Mouse (Mus musculus) C2C12 (cell line): ENCODE results near the gene Ets1. TPM values are rescaled to one million over a fixed set of nuclear protein-coding genes. Genes with fewer than 3 reads are reported as not detected.

Experiments
- H3K27me3 ChIP-seq: one replicate; pipeline ENCODE4 v1.6.1; 2011; ENCODE audit not compliant: control insufficient read depth, insufficient read depth, insufficient read length
- H3K36me3 ChIP-seq: one replicate; pipeline ENCODE4 v1.6.1; 2011; ENCODE audit not compliant: control insufficient read depth, insufficient read depth
- H3K4me3 ChIP-seq: one replicate; pipeline ENCODE4 v1.5.1; 2011; ENCODE audit warnings: mild to moderate bottlenecking, control low read depth; ENCODE audit not compliant: poor library complexity, insufficient read depth, severe bottlenecking
- H3K79me2 ChIP-seq: one replicate; pipeline ENCODE4 v1.6.1; 2011; ENCODE audit not compliant: control insufficient read depth, insufficient read depth
- H3K79me3 ChIP-seq: one replicate; pipeline ENCODE4 v1.6.1; 2011; ENCODE audit warnings: low read depth, control low read depth
- H3ac ChIP-seq: one replicate; pipeline ENCODE3; 2011; ENCODE audit warnings: low read depth; ENCODE audit not compliant: control insufficient read depth, insufficient read length
- CEBPB ChIP-seq: IDR thresholded peaks from one replicate; pipeline ENCODE4 v1.6.1; 2011; ENCODE audit warnings: low read depth, mild to moderate bottlenecking, control low read depth, moderate library complexity
- CTCF ChIP-seq: IDR thresholded peaks from one replicate; pipeline ENCODE4 v1.5.1; 2011; ENCODE audit not compliant: control insufficient read depth, insufficient read depth, insufficient read length
- FOSL1 ChIP-seq: IDR thresholded peaks from one replicate; pipeline ENCODE4 v1.8.0; 2011; ENCODE audit warnings: mild to moderate bottlenecking, low read length; ENCODE audit not compliant: poor library complexity, insufficient read depth, severe bottlenecking
- MAX ChIP-seq: IDR thresholded peaks from one replicate; pipeline ENCODE4 v1.6.1; 2011; ENCODE audit warnings: mild to moderate bottlenecking, control low read depth
- MYOD1 ChIP-seq: IDR thresholded peaks from one replicate; pipeline ENCODE4 v1.6.1; 2011; ENCODE audit warnings: low read depth; ENCODE audit not compliant: control insufficient read depth, insufficient read length
- MYOG ChIP-seq: IDR thresholded peaks from one replicate; pipeline ENCODE4 v1.6.1; 2011; ENCODE audit not compliant: control insufficient read depth, insufficient read length; ENCODE audit errors: extremely low read depth
- USF1 ChIP-seq: IDR thresholded peaks from one replicate; pipeline ENCODE4 v1.6.1; 2011; ENCODE audit warnings: low read depth, mild to moderate bottlenecking, control low read depth, moderate library complexity
- polyA plus RNA-seq: library from polyadenylated mRNA; unstranded; fragments of >200 nt; fragmentation: generic; extraction: Trizol; gene quantifications from one replicate; pipeline ENCODE4 v1.2.1, GENCODE M21; 2012; ENCODE audit warnings: missing spikeins

Gene Ets1
- polyA plus RNA-seq, 1 experiment: 9.4 TPM

- Histone ChIP-seq H3ac (no peak overlapping the region), H3K36me3 (no peaks in the 10 kb centered on the region), H3K79me2 (no peaks in the 10 kb centered on the region), H3K79me3 (no peaks in the 10 kb centered on the region), H3K27me3 (no peaks in the 10 kb centered on the region), H3K4me3 (no peak overlapping the region)
- TF ChIP-seq USF1: no peak
- no peak for TF ChIP-seq MYOD1
- no peak for TF ChIP-seq CEBPB
- TF ChIP-seq FOSL1: no peak
- TF ChIP-seq MAX: no peak
- no peak for TF ChIP-seq MYOG
- no peak for TF ChIP-seq CTCF
These were observed 36.2 kb downstream of the Ets1 start for GRCm38 (mm10) chr9:32671970-32672859.

GRCm38 (mm10) chr9:32673923-32674322 is 37.9 kb downstream of the Ets1 start:
- H3K79me2 ChIP-seq: no peaks in the 10 kb centered on the region
- H3K36me3 ChIP-seq: no peaks in the 10 kb centered on the region
- H3K27me3 ChIP-seq: no peaks in the 10 kb centered on the region
- TF ChIP-seq FOSL1 (no peak), MAX (no peak), CTCF (no peak), USF1 (no peak), MYOD1 (no peak), CEBPB (no peak), MYOG (no peak)
- H3K79me3 ChIP-seq: no peaks in the 10 kb centered on the region
- H3K4me3 ChIP-seq: no peak overlapping the region
- H3ac ChIP-seq: no peak overlapping the region

DNA sequence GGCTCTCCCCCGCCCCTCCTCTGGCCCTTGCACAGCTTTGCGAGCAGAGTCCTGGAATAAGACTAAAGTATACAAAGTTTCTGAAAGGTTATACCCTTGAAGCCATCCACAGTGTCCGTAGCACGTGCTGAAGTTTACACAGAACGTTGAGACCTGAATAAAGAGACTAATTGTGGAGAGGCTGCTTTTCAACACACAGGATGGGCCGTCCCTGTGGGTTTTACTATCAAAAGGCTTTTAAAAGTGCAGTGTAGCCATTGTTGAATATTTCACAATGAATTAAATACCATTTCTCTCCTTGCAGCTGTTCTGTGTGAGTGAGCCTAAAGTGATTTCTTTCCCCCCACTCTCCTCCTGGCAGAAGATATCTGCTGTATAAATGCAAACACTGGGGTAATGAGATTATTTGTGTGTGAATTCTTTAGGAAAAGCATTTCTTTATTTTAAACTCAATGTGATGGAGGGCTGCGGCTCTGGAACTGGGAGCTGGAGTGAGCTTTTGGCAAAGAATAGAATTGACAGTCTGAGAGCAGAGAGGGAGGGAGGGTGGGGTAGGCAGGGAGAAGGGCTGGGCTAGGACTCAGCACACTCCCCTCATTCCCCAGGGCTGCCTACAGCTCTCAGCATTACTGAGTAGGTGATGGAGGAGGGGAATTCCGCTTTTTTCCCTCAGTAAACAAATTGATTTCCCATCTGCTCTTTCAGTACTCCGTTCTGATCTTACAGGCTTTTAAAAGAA is 39.8 kb downstream of the Ets1 start:
- no peaks in the 10 kb centered on the region for H3K79me3 ChIP-seq
- TF ChIP-seq MYOD1: no peak
- H3K79me2 ChIP-seq: no peaks in the 10 kb centered on the region

DNA sequence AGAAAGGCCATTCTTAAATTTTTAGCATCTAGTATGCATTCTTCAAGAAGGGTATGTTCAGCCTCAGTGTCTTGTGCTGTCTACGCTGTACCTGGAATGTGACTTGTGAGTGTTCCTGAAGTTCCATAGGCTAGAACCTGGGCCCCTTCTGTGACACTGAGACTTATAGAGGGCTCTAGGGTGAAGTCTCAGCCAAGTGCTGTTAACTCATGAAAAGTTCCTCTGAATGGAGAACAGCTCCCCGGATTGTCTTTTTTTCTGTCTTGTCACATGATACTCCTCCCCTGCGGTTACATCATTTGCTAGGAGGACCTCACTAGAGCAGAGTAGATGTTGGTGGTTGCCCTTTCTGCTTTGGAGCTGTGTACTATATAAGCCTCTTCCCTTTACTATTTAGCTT is 40.5 kb downstream of the Ets1 start:
- H3ac ChIP-seq: no peak overlapping the region
- H3K36me3 ChIP-seq: no peaks in the 10 kb centered on the region
- no peak overlapping the region for H3K4me3 ChIP-seq
- H3K79me3 ChIP-seq: no peaks in the 10 kb centered on the region
- H3K79me2 ChIP-seq: no peaks in the 10 kb centered on the region
- H3K27me3 ChIP-seq: no peaks in the 10 kb centered on the region
- TF ChIP-seq FOSL1: no peak
- no peak for TF ChIP-seq MAX
- no peak for TF ChIP-seq MYOD1

More for the DNA sequence above, 39.8 kb downstream of the Ets1 start:
- H3K27me3 ChIP-seq: no peaks in the 10 kb centered on the region
- no peaks in the 10 kb centered on the region for H3K36me3 ChIP-seq
- H3K4me3 ChIP-seq: no peak overlapping the region
- H3ac ChIP-seq: no peak overlapping the region

DNA sequence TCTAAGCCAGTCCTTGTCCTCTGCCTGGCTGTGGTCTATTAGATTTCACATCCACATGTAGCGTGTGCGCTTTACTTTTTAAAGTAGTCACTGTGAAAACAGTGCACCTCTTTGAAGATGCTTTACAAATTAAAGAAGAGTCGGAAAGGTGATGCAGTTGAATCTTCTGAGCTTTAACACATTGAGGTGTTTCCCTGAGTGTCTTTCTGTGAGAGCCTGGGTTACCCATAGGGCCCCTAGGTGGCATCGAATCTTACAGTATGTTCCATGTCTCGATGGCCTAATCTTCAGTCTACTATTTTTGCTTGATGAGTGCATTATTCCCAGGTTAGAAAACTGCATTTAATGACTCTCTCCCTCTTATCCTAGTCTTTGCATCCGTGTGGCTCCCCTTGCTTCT is 41.6 kb downstream of the Ets1 start:
- H3K36me3 ChIP-seq: no peaks in the 10 kb centered on the region
- H3K79me2 ChIP-seq: no peaks in the 10 kb centered on the region
- H3K79me3 ChIP-seq: no peaks in the 10 kb centered on the region
- H3K27me3 ChIP-seq: no peaks in the 10 kb centered on the region
- TF ChIP-seq FOSL1: no peak
- TF ChIP-seq MAX: no peak
- TF ChIP-seq CEBPB: no peak
- TF ChIP-seq MYOG: no peak
- no peak for TF ChIP-seq MYOD1
- TF ChIP-seq CTCF: no peak
- TF ChIP-seq USF1: no peak
- no peak overlapping the region for H3K4me3 ChIP-seq
- H3ac ChIP-seq: no peak overlapping the region

DNA sequence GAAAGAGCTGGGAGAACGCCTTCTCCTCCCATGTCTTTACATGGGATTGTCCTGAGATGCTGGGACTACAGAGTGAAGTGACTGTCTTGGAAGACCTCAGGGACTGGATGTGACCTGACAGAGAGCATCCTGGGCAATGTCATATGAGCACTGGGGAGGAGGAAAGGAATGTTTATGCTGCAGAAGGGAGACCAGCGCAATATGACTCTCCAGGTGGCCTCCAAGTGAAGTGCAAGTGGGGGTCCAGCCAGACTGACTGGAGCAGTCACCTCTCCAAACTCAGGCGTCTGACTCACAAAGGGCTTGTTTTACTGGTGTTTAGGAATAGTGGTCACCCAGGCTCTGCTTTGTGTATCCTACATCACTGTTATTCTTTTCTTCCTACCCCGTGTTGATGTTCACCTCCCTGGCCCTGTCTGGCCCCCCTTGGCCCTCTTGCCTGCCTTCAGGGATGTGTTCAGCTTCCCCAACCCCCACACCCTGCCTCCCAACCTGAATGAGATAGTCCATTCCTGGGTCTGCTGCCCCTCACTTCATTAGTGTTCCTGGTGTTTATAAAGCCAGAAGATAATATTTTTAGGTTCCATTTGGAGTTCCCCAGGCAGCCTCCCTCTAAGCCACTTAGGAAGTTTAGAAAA is 42.2 kb downstream of the Ets1 start:
- Histone ChIP-seq H3ac (no peak overlapping the region), H3K4me3 (no peak overlapping the region), H3K79me3 (no peaks in the 10 kb centered on the region), H3K36me3 (no peaks in the 10 kb centered on the region), H3K79me2 (no peaks in the 10 kb centered on the region), H3K27me3 (no peaks in the 10 kb centered on the region)
- no peak for TF ChIP-seq MAX
- TF ChIP-seq MYOG: no peak
- TF ChIP-seq MYOD1: no peak
